Mouse (Mus musculus) liver (tissue): ENCODE data around the gene Ric1.
A peak's percentile ranks its signal among the peaks of the same experiment; 100 is the strongest.

ENCODE experiments used
- DNase-seq: peaks from one replicate; pipeline ENCODE4 v3.0.0-alpha.2; 2020; ENCODE audit warnings: mixed read lengths

Ric1 gene

DNA sequence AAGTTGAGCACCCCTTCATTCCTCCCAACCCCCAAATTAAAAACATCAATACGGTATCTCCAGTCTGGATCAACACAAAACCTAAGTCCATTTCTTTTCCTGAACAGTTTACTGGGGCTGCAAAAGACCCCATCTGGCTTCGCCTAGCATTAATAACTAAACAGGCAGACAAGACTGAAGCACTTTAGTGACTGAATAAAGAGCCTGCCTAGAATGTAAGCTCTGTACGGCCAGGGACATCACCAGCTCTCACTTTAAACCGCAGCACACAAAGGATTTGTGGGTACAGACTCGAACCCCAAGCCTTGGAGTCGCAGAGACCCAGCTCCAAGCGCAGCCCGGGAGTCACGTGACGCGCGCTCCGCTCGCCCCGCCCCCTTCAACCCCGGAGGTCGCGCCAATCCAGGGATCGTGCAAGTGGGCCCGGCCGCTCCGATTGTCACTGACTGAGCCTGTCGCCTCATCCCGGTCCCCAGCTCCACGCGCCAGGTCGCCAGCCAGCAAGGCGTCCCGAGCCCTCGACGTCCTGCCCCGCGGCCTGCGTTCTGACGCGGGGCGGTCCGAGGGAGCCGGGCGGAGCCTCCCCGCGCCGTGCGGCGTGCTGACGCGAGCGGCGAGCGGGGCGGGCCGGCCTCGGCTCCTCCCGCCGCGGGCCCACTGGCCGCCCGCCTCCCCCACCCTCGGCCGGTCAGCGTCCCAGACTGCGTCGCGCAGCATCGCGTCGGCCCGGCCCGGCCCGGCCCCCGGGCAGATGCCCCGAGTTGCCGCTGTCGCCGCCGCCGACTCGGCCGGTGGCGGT lies at the start of gene Ric1:
Gene Ric1, plus strand, starts transcription at position 646 of the 799 bp plus-strand sequence.
- peak; percentile 89 for DNase-seq

DNA sequence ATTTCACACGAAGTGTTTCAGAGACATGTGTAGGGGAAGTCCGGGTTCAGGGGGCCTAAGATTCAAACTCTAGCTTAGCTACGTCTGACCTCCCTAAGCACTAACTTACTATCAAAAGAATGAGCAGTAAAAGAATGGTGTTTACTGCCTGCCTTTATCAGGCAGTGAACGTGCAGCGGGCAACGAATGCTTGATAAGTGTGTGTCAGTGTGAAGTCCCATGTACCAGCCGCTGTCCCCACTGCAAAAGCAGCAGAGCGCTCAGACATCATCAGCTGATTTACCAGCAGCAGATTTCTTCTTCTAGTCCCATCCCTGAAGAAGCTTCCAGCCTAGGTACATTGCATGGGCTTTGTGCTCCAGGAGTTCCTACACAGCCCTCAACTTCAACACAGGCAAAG lies 49.7 kb upstream of the Ric1 start:
- DNase-seq: peak; percentile 47

DNA sequence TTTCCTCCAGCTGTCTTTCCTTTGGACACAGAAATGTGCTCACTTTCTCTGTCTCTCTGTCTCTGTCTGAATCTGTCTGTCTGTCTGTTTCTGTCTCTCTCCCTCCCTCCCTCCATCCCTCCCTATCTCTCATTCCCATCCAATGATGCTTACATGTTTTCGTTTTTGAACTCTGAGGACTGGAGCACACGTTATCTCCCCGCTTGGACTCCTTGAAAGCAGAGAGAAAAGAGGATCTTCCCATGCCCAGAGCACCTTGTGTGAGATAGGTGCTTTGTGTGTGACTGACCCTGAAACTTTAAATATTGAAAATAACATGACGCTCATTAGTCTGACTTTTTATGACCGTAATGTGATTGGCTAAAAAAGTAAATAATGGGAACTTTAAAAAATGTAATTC lies 49.1 kb upstream of the Ric1 start:
- DNase-seq: no peak

DNA sequence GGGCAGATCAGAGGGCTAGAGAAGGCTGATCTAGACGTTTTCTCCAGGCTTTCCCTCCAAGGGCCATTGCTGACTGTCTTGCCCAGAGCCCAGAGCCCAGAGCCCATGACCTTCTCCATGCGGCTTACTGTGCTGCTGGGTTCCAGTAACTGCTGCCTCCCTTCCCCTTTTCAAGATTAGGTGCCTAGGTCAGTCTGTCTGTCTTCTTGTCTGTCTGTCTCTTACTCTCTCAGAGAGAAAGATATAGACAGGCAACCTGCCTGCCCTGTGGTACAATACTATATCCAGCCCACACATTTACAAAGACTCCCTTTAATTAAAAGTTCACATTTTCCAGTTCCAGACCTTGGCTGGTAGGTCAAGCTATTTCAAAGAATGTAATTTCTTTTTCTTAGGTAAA lies 47.3 kb upstream of the Ric1 start:
- no peak for DNase-seq

GRCm38 (mm10) chr19:29475210-29475620 lies 46.9 kb upstream of the Ric1 start:
- DNase-seq: no peak

DNA sequence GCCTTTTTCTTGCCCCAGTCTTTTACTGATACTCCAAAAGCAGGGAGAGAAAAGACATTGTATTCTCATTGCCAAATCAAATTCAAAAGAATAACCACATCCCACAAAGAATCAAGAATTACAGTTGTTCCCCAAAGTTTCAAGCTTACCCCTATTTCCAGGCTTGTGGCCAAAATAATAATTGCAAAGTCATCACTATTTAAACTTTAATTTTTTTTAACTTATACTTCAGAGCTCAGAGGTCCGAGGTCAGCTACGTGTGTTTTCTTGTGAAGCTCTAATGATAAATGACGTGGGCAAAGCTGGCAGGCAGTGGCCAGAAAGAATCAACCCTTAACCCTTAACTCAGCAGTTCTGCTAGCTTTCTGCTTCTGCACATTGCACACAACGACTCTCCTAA lies 43.5 kb upstream of the Ric1 start:
- DNase-seq: no peak

DNA sequence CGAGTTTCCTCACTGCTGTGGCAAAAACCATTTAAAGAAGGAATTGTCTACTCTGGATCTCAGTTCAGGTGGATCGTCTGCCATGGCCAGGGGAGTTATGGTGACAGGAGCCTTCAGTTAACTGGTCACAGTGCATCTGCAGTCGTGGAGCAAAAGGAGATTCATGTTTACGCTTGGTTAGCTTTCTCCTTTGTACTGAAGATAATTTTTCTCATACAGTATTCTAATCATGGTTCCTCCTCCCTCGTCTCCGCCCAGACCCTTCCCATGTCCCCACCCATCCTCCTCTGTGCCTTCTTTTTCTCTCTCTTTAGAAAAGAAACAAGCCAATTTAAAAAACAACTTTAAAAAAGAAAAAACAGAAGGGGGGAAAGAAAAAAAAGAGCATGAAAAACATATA lies 40.5 kb upstream of the Ric1 start:
- DNase-seq: no peak

GRCm38 (mm10) chr19:29482148-29482547 lies 39.9 kb upstream of the Ric1 start:
- no peak for DNase-seq

GRCm38 (mm10) chr19:29482637-29483036 lies 39.4 kb upstream of the Ric1 start:
- no peak for DNase-seq

DNA sequence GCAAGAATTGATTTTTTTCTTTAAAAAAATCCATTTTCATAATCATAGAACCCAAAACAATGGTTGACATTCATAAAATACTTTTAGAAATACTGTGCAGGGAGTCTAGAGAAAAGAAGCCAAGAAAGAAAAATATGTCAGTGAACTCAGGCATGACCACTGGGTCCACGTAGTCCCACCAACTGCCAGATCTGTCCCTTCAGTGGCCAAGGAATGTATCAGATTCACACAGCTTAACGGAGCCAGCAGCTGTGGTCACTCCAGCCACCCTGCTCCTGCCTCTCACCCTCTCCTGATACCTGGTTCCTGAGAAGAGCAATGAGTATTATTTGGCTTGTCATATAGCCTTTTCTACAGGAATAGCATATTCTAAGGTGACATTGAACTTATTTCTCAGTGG lies 38.7 kb upstream of the Ric1 start:
- DNase-seq: no peak

GRCm38 (mm10) chr19:29484537-29484936 lies 37.5 kb upstream of the Ric1 start:
- DNase-seq: no peak

GRCm38 (mm10) chr19:29485257-29485948 lies 36.7 kb upstream of the Ric1 start:
- no peak for DNase-seq

GRCm38 (mm10) chr19:29486545-29487206 lies 35.4 kb upstream of the Ric1 start:
- DNase-seq: no peak

- DNase-seq: peak; percentile 2
These were observed 34.6 kb upstream of the Ric1 start for GRCm38 (mm10) chr19:29487326-29488072.

GRCm38 (mm10) chr19:29488073-29488390 lies 34.0 kb upstream of the Ric1 start:
- peak; percentile 12 for DNase-seq

DNA sequence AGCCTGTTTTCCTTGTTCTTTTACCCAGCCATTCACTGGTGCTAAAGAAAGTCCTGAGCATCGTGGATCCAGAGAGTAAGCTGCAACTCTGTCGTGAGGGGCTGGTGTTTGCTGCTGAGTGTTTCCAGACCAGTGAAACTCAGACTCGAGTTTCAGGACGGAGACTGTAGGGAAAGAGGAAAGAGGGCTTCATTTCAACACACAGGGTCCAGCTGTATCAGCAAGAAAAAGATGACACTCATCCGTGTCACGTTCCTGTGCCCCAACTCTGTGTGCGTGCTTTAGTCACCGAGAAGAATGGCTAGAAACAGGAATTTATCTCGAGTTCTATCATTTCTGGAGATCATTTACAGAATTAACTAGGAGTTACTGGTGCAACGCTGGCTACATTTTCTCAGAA lies 33.7 kb upstream of the Ric1 start:
- peak; percentile 2 for DNase-seq

GRCm38 (mm10) chr19:29489785-29490284 lies 32.2 kb upstream of the Ric1 start:
- DNase-seq: no peak

DNA sequence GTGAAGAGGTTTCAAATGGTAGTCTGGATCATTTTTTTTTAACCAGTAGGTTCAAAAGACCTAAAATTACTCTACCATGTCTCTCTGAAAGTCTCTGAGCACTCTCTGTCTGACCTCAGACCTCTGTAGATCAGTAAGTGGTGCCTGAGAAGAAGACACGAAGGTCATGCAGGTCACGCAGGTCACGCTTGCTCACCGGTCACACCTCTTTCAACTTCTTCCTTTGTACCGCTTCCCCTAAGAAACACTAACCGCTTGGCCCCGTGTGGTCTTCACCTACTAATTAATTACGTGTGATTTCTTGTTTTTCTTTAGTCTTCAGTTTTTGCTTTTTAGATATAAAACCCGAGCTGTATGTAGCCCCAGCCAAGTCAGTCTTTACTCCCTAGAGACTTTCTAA lies 30.6 kb upstream of the Ric1 start:
- no peak for DNase-seq

DNA sequence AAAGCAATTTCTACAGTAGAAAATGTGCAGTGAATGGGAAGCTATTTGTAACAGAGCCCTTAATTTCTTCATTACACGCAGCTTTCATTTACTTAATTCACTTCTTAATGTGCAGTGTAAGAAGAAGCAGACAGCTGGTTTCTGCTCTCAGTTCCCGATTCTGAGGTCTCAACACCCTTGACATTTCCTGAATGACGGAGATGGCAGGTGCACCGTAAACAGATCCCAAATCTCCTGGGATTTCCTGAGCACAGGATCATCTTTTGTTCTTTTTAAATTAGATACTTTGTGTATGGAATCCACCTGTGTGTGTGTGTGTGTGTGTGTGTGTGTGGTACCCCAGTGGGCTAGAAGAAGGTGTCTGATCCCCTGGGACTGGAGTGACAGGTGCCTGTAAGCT lies 27.6 kb upstream of the Ric1 start:
- no peak for DNase-seq

DNA sequence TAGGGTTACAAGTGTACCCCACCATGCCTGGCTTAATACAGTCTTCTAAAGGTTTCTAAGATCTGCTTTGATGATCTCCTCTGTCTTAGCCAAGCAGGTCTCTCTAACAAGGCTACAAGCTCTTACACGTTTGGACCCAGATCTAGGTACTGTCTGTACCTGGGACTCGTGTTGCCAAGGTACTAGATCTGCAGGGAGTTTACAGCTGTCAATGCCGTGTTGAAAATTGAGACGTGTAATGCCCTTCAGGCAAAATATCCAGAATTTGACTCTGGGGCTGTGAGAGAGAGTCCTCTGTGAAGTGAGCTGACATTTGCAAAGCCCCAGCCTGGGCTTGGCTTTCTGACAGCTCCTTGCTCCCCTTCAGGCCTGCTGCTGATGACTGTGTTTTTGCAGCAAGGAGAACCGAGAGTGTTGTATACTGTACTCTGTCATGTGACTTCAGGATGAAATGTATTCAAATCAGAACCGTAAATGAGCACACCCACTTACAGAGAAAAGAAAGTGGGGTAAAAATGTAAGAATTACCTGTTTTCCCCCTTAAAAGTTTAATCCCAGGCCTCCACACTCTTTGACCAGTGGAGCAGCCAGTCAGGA lies 26.0 kb upstream of the Ric1 start:
- no peak for DNase-seq

- DNase-seq: peak; percentile 52
These were observed 25.1 kb upstream of the Ric1 start for GRCm38 (mm10) chr19:29496786-29497557.

- peak; percentile 23 for DNase-seq
These were observed 24.2 kb upstream of the Ric1 start for GRCm38 (mm10) chr19:29497874-29498273.
